Mouse (Mus musculus) C2C12 (cell line): ENCODE measurements at regions not wholly inside any gene's neighbourhood (a gene's known extent, or its start where the extent isn't known, plus 50 kb on each side); places are given as distances from the start of the nearest gene placed in this dataset.

Experiments
- H3K27me3 ChIP-seq: one replicate; pipeline ENCODE4 v1.6.1; 2011; ENCODE audit not compliant: control insufficient read depth, insufficient read depth, insufficient read length
- H3K36me3 ChIP-seq: one replicate; pipeline ENCODE4 v1.6.1; 2011; ENCODE audit not compliant: control insufficient read depth, insufficient read depth
- H3K4me3 ChIP-seq: one replicate; pipeline ENCODE4 v1.5.1; 2011; ENCODE audit warnings: mild to moderate bottlenecking, control low read depth; ENCODE audit not compliant: poor library complexity, insufficient read depth, severe bottlenecking
- H3K79me2 ChIP-seq: one replicate; pipeline ENCODE4 v1.6.1; 2011; ENCODE audit not compliant: control insufficient read depth, insufficient read depth
- H3K79me3 ChIP-seq: one replicate; pipeline ENCODE4 v1.6.1; 2011; ENCODE audit warnings: low read depth, control low read depth
- H3ac ChIP-seq: one replicate; pipeline ENCODE3; 2011; ENCODE audit warnings: low read depth; ENCODE audit not compliant: control insufficient read depth, insufficient read length
- CEBPB ChIP-seq: IDR thresholded peaks from one replicate; pipeline ENCODE4 v1.6.1; 2011; ENCODE audit warnings: low read depth, mild to moderate bottlenecking, control low read depth, moderate library complexity
- CTCF ChIP-seq: IDR thresholded peaks from one replicate; pipeline ENCODE4 v1.5.1; 2011; ENCODE audit not compliant: control insufficient read depth, insufficient read depth, insufficient read length
- FOSL1 ChIP-seq: IDR thresholded peaks from one replicate; pipeline ENCODE4 v1.8.0; 2011; ENCODE audit warnings: mild to moderate bottlenecking, low read length; ENCODE audit not compliant: poor library complexity, insufficient read depth, severe bottlenecking
- MAX ChIP-seq: IDR thresholded peaks from one replicate; pipeline ENCODE4 v1.6.1; 2011; ENCODE audit warnings: mild to moderate bottlenecking, control low read depth
- MYOD1 ChIP-seq: IDR thresholded peaks from one replicate; pipeline ENCODE4 v1.6.1; 2011; ENCODE audit warnings: low read depth; ENCODE audit not compliant: control insufficient read depth, insufficient read length
- MYOG ChIP-seq: IDR thresholded peaks from one replicate; pipeline ENCODE4 v1.6.1; 2011; ENCODE audit not compliant: control insufficient read depth, insufficient read length; ENCODE audit errors: extremely low read depth
- USF1 ChIP-seq: IDR thresholded peaks from one replicate; pipeline ENCODE4 v1.6.1; 2011; ENCODE audit warnings: low read depth, mild to moderate bottlenecking, control low read depth, moderate library complexity

DNA sequence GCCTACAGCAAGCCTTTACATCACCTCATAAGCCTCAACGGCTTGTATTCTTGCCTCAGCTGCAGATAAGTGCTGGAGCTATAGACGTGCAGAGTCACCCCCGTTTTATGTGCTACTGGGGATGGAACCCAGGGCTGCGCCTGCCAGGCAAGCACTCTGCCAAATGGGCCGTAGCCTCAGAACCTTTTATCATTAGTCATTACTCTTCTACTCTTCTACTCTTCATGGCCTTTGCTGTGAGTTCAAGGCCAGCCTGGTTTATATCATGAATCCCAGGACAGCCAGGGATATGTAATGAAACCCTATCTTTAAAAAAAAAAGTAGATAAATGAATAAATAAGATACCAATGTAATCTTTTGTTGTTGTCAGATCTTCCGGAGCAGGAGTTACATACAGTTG, 216.6 kb upstream of the Auts2 start:
- H3ac ChIP-seq = no peak overlapping the region
- H3K79me2 ChIP-seq = no peaks in the 10 kb centered on the region
- no peaks in the 10 kb centered on the region for H3K79me3 ChIP-seq
- TF ChIP-seq CEBPB (no peak), MAX (no peak), MYOG (no peak), FOSL1 (no peak), USF1 (no peak)
- no peaks in the 10 kb centered on the region for H3K27me3 ChIP-seq
- no peaks in the 10 kb centered on the region for H3K36me3 ChIP-seq
- H3K4me3 ChIP-seq = no peak overlapping the region

DNA sequence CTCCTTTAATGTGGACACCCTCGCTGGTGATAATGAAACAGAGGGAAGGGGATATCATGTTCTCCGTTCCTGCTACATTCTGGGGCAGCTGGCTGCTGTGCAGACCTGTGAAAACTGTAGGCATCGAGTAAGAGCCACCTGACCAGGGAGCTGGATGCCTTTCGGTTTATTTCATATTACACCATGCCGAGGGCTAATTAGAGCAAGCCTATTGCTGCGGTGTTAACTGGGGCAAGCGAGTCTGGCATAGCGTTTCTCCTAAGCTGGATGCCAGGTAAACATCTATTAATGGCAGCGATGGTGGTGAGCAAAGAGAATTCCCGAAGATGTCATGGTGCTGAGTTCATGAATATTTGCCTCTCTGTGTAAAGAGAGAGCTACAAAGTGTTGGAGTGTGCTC, 215.8 kb upstream of the Auts2 start:
- TF ChIP-seq CEBPB (no peak), CTCF (no peak), MYOD1 (no peak), MYOG (no peak), FOSL1 (no peak)
- Histone ChIP-seq H3ac (no peak overlapping the region), H3K27me3 (no peaks in the 10 kb centered on the region), H3K79me2 (no peaks in the 10 kb centered on the region), H3K79me3 (no peaks in the 10 kb centered on the region), H3K36me3 (no peaks in the 10 kb centered on the region), H3K4me3 (no peak overlapping the region)

DNA sequence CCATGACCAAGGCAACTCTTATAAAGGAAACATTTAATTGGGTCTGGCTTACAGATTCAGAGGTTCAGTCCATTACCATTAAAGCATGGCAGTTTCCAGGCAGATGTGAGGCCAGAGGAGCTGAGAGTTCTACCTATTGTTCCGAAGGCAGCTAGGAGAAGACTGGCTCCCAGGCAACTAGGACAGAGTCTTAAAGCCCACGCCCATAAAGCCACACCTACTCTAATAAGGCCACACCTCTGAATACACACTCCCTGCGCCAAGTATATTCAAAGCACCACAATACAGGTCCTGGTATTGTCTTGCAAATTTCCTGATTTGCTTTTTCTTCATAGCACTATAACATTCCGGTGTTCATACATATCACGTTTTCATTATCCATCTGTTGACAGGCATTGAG, 194.8 kb upstream of the Auts2 start:
- H3K4me3 ChIP-seq = no peak overlapping the region
- H3ac ChIP-seq = no peak overlapping the region
- H3K79me3 ChIP-seq = no peaks in the 10 kb centered on the region
- H3K27me3 ChIP-seq = no peaks in the 10 kb centered on the region
- TF ChIP-seq MAX = no peak
- TF ChIP-seq CTCF = no peak
- no peak for TF ChIP-seq MYOD1
- TF ChIP-seq MYOG = no peak
- TF ChIP-seq USF1 = no peak
- TF ChIP-seq CEBPB = no peak
- no peak for TF ChIP-seq FOSL1
- H3K36me3 ChIP-seq = no peaks in the 10 kb centered on the region
- H3K79me2 ChIP-seq = no peaks in the 10 kb centered on the region

DNA sequence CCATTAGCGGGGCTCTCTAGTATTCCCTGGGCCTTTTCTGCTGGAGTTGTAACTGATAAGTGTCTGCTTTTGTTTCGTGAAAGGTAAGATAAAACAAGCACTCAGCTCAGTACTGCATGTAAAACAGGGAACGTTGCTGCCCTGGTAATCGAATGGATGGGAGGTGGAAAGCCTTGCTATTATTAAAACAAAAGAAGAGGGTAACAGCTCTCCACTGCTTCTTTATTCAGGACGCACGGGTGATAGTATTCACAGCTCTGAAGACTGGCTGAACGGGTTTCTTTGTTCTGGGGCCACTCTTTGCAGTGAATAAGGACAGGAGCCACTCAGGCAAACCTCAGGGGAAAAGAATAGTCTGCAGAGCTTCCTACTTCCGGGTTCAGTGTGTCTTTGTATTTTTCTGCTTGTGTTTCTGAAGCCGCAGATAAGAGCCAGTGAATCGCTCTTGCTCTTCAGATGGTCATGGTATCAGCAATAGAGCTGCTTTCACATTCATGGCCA, 185.6 kb upstream of the Auts2 start:
- H3K79me3 ChIP-seq = no peaks in the 10 kb centered on the region
- no peak overlapping the region for H3ac ChIP-seq
- H3K36me3 ChIP-seq = no peaks in the 10 kb centered on the region
- H3K4me3 ChIP-seq = no peak overlapping the region
- TF ChIP-seq MYOD1 = no peak
- TF ChIP-seq MYOG = no peak
- no peak for TF ChIP-seq USF1
- TF ChIP-seq FOSL1 = no peak
- TF ChIP-seq MAX = no peak
- TF ChIP-seq CTCF = no peak
- no peak for TF ChIP-seq CEBPB
- no peaks in the 10 kb centered on the region for H3K79me2 ChIP-seq
- H3K27me3 ChIP-seq = no peaks in the 10 kb centered on the region

DNA sequence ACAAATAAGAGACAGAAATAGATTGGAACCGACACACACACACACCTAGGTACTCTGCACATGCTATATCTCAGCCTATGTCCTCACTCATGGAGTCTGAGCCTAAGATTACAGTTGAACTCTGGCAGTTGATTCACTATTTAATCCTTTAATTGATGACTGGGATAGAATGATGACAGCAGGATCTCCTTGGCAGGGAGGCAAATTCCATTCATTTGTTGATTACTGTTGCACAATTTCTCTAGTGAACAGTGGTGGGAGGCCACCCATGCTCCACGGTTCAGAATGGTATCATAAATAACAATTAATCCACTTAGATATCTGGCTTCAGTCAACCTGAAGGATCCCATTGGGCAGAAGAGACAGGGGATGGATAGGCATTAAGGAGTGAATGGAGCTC, 181.3 kb upstream of the Auts2 start:
- Histone ChIP-seq H3K4me3 (no peak overlapping the region), H3K79me3 (no peaks in the 10 kb centered on the region), H3K27me3 (no peaks in the 10 kb centered on the region), H3ac (no peak overlapping the region), H3K36me3 (no peaks in the 10 kb centered on the region), H3K79me2 (no peaks in the 10 kb centered on the region)
- no peak for TF ChIP-seq CTCF
- no peak for TF ChIP-seq MYOD1
- TF ChIP-seq USF1 = no peak
- no peak for TF ChIP-seq FOSL1
- TF ChIP-seq MAX = no peak
- TF ChIP-seq CEBPB = no peak
- TF ChIP-seq MYOG = no peak

DNA sequence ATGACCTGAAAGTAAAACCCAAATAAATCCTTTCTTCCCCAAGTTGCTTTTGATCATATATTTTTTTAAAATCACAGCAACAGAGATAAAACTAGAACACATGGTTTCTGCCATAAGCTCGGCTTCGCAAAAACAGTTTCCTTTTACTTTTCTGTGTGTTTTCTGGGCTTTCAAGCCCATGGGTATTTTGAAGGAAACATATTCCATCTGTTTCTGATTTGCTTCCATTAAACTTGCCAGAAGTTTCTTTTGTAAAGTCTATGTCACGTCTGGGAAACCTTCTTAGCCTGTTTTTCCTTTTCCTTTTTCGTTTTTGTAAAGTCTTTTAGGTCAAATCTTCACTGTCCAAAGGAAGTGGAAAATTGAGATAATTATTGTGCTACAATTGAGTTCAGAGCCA, 167.2 kb upstream of the Auts2 start:
- Histone ChIP-seq H3K27me3 (no peaks in the 10 kb centered on the region), H3K79me3 (no peaks in the 10 kb centered on the region), H3ac (no peak overlapping the region), H3K36me3 (no peaks in the 10 kb centered on the region), H3K4me3 (no peak overlapping the region), H3K79me2 (no peaks in the 10 kb centered on the region)
- no peak for TF ChIP-seq MYOG
- no peak for TF ChIP-seq FOSL1
- TF ChIP-seq CEBPB = no peak
- no peak for TF ChIP-seq MAX
- no peak for TF ChIP-seq USF1
- no peak for TF ChIP-seq MYOD1
- TF ChIP-seq CTCF = no peak
